Mouse (Mus musculus): ENCODE measurements around the gene Sap18b.
A peak's percentile ranks its signal among the peaks of the same experiment; 100 is the strongest.
"Not testable (repeated sequence)": the region's sequence is repeated elsewhere in the genome, so short reads cannot be mapped to it uniquely, and the experiment has no call there.

Gene Sap18b

GRCm38 (mm10) chr8:95825162-95825561 is at the start of gene Sap18b:
Sap18b (plus strand) TSS chr8:95825346.
- DNase-seq, result not testable (repeated sequence)

GRCm38 (mm10) chr8:95781085-95781484 is 44.1 kb upstream of the Sap18b start:
- no peak for DNase-seq

- DNase-seq, result no peak
Observed at GRCm38 (mm10) chr8:95781775-95782174, 43.4 kb upstream of the Sap18b start.

GRCm38 (mm10) chr8:95782628-95783027 is 42.5 kb upstream of the Sap18b start:
- no peak for DNase-seq

- DNase-seq, result no peak
Observed at GRCm38 (mm10) chr8:95785591-95785990, 39.6 kb upstream of the Sap18b start.

- not testable (repeated sequence) for DNase-seq
Observed at GRCm38 (mm10) chr8:95795333-95796061, 29.6 kb upstream of the Sap18b start.

GRCm38 (mm10) chr8:95799117-95799516 is 26.0 kb upstream of the Sap18b start:
- no peak for DNase-seq

GRCm38 (mm10) chr8:95799891-95800290 is 25.3 kb upstream of the Sap18b start:
- DNase-seq, result no peak

- DNase-seq, result no peak
Observed at GRCm38 (mm10) chr8:95800353-95800752, 24.8 kb upstream of the Sap18b start.

GRCm38 (mm10) chr8:95801476-95802064 is 23.6 kb upstream of the Sap18b start:
- no peak for DNase-seq

GRCm38 (mm10) chr8:95802231-95802630 is 22.9 kb upstream of the Sap18b start:
- no peak for DNase-seq

- no peak for DNase-seq
Observed at GRCm38 (mm10) chr8:95805482-95805881, 19.7 kb upstream of the Sap18b start.

GRCm38 (mm10) chr8:95806461-95807191 is 18.5 kb upstream of the Sap18b start:
- peak; percentile 52 for DNase-seq

- DNase-seq, result peak; percentile 97
Observed at GRCm38 (mm10) chr8:95807331-95807843, 17.8 kb upstream of the Sap18b start, which contains the start of gene Cnot1. Cnot1 (minus strand) TSS chr8:95807464.

- DNase-seq, result peak; percentile 97
Observed at GRCm38 (mm10) chr8:95807861-95808260, 17.3 kb upstream of the Sap18b start.

- DNase-seq, result no peak
Observed at GRCm38 (mm10) chr8:95808631-95809030, 16.5 kb upstream of the Sap18b start.

GRCm38 (mm10) chr8:95809116-95809515 is 16.0 kb upstream of the Sap18b start:
- no peak for DNase-seq

- peak; percentile 40 for DNase-seq
Observed at GRCm38 (mm10) chr8:95810184-95810591, 15.0 kb upstream of the Sap18b start.

- no peak for DNase-seq
Observed at GRCm38 (mm10) chr8:95816044-95816708, 9.0 kb upstream of the Sap18b start.

GRCm38 (mm10) chr8:95817597-95817996 is 7.5 kb upstream of the Sap18b start:
- no peak for DNase-seq

- no peak for DNase-seq
Observed at GRCm38 (mm10) chr8:95818211-95818610, 6.9 kb upstream of the Sap18b start.

GRCm38 (mm10) chr8:95821266-95821665 is 3.9 kb upstream of the Sap18b start:
- no peak for DNase-seq

GRCm38 (mm10) chr8:95822096-95822495 is 3.0 kb upstream of the Sap18b start:
- DNase-seq, result no peak

Measured in lung, postnatal 10 days (tissue).